Comparison of ENCODE assay signal across 8 mouse cellular contexts in the genomic region with DNA sequence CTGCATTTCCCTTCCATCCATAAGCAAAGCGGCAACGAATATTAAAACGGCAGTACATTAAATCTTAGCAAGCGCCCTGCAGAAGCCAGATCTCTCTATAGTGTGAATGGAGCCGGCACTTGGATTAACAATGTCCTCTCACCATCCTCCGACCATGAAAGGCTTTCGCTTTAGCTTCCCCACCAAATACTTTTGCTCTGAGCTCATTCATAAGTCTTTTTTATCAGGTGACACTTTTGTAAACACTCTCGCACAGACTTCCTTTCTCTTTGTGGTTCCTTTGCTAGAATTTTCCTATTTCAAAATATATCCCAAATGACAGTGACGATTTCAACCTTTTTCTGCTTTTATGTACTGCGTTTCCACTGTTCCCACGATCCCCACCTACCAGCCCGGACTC. TPM values are rescaled to one million over a fixed set of nuclear protein-coding genes. Genes with fewer than 3 reads are reported as not detected.
DNase-seq lines count a peak whose midpoint lies in the region; ATAC-seq and TF ChIP-seq lines count a peak whose summit lies in the region.

No protein-coding gene starts in this region.

- ATAC-seq in embryonic facial prominence, embryonic 12.5 days (ENCODE audit: insufficient number of reproducible peaks, insufficient read depth, low FRiP score, low TSS enrichment) = no peak
- ATAC-seq in neural tube, embryonic 12.5 days (ENCODE audit: low FRiP score, low read depth) = no peak

- peak overlapping the region; percentile 65 for H3K4me2 ChIP-seq in embryonic facial prominence, embryonic 12.5 days (replicated peaks)
- peak overlapping the region; percentile 68 for H3K4me2 ChIP-seq in neural tube, embryonic 12.5 days (replicated peaks)

- peaks cover 58% of the 10 kb centered on the region for H3K27me3 ChIP-seq in embryonic facial prominence, embryonic 12.5 days
- peaks cover 75% of the 10 kb centered on the region for H3K27me3 ChIP-seq in limb, embryonic 10.5 days (ENCODE audit: low read depth, poor library complexity, severe bottlenecking)
- H3K27me3 ChIP-seq in neural tube, embryonic 12.5 days (replicated peaks) = peaks cover 34% of the 10 kb centered on the region

- TF ChIP-seq CTCF in lung, adult 2 months (IDR thresholded peaks at IDR 0.05; ENCODE audit: insufficient read depth, low read length) = no peak

- peak overlapping the region; percentile 33; the same call in 1 of the 2 replicates for H3K9ac ChIP-seq in embryonic facial prominence, embryonic 12.5 days
- H3K9ac ChIP-seq in neural tube, embryonic 12.5 days = no peak overlapping the region

- H3K9me3 ChIP-seq in embryonic facial prominence, embryonic 12.5 days = no peaks in the 10 kb centered on the region
- no peaks in the 10 kb centered on the region for H3K9me3 ChIP-seq in limb, embryonic 10.5 days (replicated peaks)
- no peaks in the 10 kb centered on the region for H3K9me3 ChIP-seq in neural tube, embryonic 12.5 days

- DNase-seq in lung, adult 2 months = no peak
- DNase-seq in lung, postnatal 10 days = no peak
- DNase-seq in limb, embryonic 10.5 days (ENCODE audit: low spot score) = peak; percentile 32
- DNase-seq in left cerebral cortex, postnatal 25 days (ENCODE audit: low spot score in 2 of 2) = no peak
- no peak for DNase-seq in cerebellum, adult 8-10 months
- no peak for DNase-seq in right cerebral cortex, postnatal 14 days

- TF ChIP-seq POLR2A in lung, adult 2 months (IDR thresholded peaks at IDR 0.05; ENCODE audit: borderline replicate concordance, extremely low read depth, low read depth, low read length) = no peak

- peak overlapping the region; percentile 53 for H3K4me3 ChIP-seq in lung, adult 2 months (replicated peaks; ENCODE audit: extremely low read depth, low read depth, low read length)
- peak overlapping the region; percentile 41 for H3K4me3 ChIP-seq in embryonic facial prominence, embryonic 12.5 days
- H3K4me3 ChIP-seq in limb, embryonic 10.5 days = peak overlapping the region; percentile 53
- H3K4me3 ChIP-seq in neural tube, embryonic 12.5 days = peak overlapping the region; percentile 37

- 7% methylated on average over 12 of the region's 12 CpGs for WGBS in lung, adult 2 months
- WGBS in embryonic facial prominence, embryonic 12.5 days = 21% methylated on average over 12 of the region's 12 CpGs
- 25% methylated on average over 12 of the region's 12 CpGs for WGBS in limb, embryonic 10.5 days
- WGBS in neural tube, embryonic 12.5 days = 23% methylated on average over 12 of the region's 12 CpGs

- H3K4me1 ChIP-seq in lung, adult 2 months (ENCODE audit: control insufficient read depth, insufficient read depth, low read length) = no peaks in the 10 kb centered on the region
- no peaks in the 10 kb centered on the region; the same call in 1 of the 2 replicates for H3K4me1 ChIP-seq in embryonic facial prominence, embryonic 12.5 days
- peaks cover 17% of the 10 kb centered on the region for H3K4me1 ChIP-seq in limb, embryonic 10.5 days
- H3K4me1 ChIP-seq in neural tube, embryonic 12.5 days = no peaks in the 10 kb centered on the region; the same call in 1 of the 2 replicates

- no peaks in the 10 kb centered on the region for H3K36me3 ChIP-seq in embryonic facial prominence, embryonic 12.5 days
- H3K36me3 ChIP-seq in limb, embryonic 10.5 days = no peaks in the 10 kb centered on the region
- no peaks in the 10 kb centered on the region for H3K36me3 ChIP-seq in neural tube, embryonic 12.5 days

- H3K27ac ChIP-seq in embryonic facial prominence, embryonic 12.5 days = no peak overlapping the region
- no peak overlapping the region for H3K27ac ChIP-seq in limb, embryonic 10.5 days
- H3K27ac ChIP-seq in neural tube, embryonic 12.5 days = no peak overlapping the region

- intact Hi-C loops in left cerebral cortex, postnatal 25 days (cut with DNase I) = no loop called here

RNA-seq across cellular contexts. Expression of a gene that starts 23.1 kb away (rescaled TPM):
- polyA plus RNA-seq in lung, adult 2 months (2012; rRNA removed) = not detected in 2 replicates
- polyA plus RNA-seq in embryonic facial prominence, embryonic 12.5 days (2016; fragmentation: Nextera tagmentation; extraction: Ambion mirVana) = not detected in 2 replicates
- polyA plus RNA-seq in limb, embryonic 10.5 days (2016; fragmentation: Nextera tagmentation; extraction: Ambion mirVana) = not detected in 2 replicates
- polyA plus RNA-seq in neural tube, embryonic 12.5 days (2016; fragmentation: Nextera tagmentation; extraction: Ambion mirVana) = not detected in 2 replicates
- total RNA-seq in left cerebral cortex, postnatal 25 days (2021) = not detected

RNA-seq across cellular contexts. Expression of a gene that starts 45.3 kb away (rescaled TPM):
- not detected in 2 replicates for polyA plus RNA-seq in lung, adult 2 months (2012; rRNA removed)
- polyA plus RNA-seq in embryonic facial prominence, embryonic 12.5 days (2016; fragmentation: Nextera tagmentation; extraction: Ambion mirVana) = not detected in 2 replicates
- not detected in 2 replicates for polyA plus RNA-seq in limb, embryonic 10.5 days (2016; fragmentation: Nextera tagmentation; extraction: Ambion mirVana)
- polyA plus RNA-seq in neural tube, embryonic 12.5 days (2016; fragmentation: Nextera tagmentation; extraction: Ambion mirVana) = not detected in 2 replicates
- total RNA-seq in left cerebral cortex, postnatal 25 days (2021) = not detected
